Mouse (Mus musculus): ENCODE measurements around the gene Zfp446. TPM values are rescaled to one million over a fixed set of nuclear protein-coding genes. Genes with fewer than 3 reads are reported as not detected.

Zfp446 gene
- total and polyA plus RNA-seq, 3 experiments = 7.8 to 12.9 (median 12.8) TPM

- no peak overlapping the region for H3K27ac ChIP-seq (ENCODE audit: insufficient read depth, low read depth)
- H3K36me3 ChIP-seq (replicated peaks in 1 of 2; ENCODE audit: control insufficient read depth in 1 of 2, insufficient read depth in 1 of 2, low read length in 1 of 2) = peaks cover 71 to 86% of the 10 kb centered on the region in 2 experiments
- no peak overlapping the region for H3K4me3 ChIP-seq (replicated peaks in 1 of 3; ENCODE audit: low read depth in 2 of 3, low read length in 2 of 3, poor library complexity in 1 of 3)
- H3K27me3 ChIP-seq (replicated peaks) = no peaks in the 10 kb centered on the region
- no peaks in the 10 kb centered on the region for H3K9me3 ChIP-seq (replicated peaks; ENCODE audit: low read length)
- H3K4me1 ChIP-seq (ENCODE audit: control insufficient read depth in 1 of 2, insufficient read depth in 2 of 2) = peaks cover 13 to 66% of the 10 kb centered on the region in 2 experiments
- peaks cover 34% of the 10 kb centered on the region for H3K79me2 ChIP-seq (replicated peaks; ENCODE audit: control insufficient read depth, extremely low read depth, insufficient read depth, poor library complexity, severe bottlenecking)
- H3K9ac ChIP-seq (ENCODE audit: insufficient read depth, low read depth) = no peak overlapping the region
- in situ Hi-C loops (cut with MboI; ENCODE audit: low pct_ligation_motif_present, low pct_unique_long_range_greater_than_20kb, low sequenced_read_pairs) (no loop called here), dilution Hi-C loops (cut with MboI; ENCODE audit: extremely low pct_ligation_motif_present, extremely low pct_unique_long_range_greater_than_20kb, low sequenced_read_pairs) (no loop called here)
- no peak for DNase-seq (ENCODE audit: extremely low read depth)
- no peak overlapping the region for H3K4me2 ChIP-seq (ENCODE audit: insufficient read depth, low read depth, poor library complexity, severe bottlenecking)
- no peak for TF ChIP-seq USF1 (IDR thresholded peaks at IDR 0.05; ENCODE audit: low read depth, low read length)
- no peak for TF ChIP-seq MAFK (IDR thresholded peaks at IDR 0.05; ENCODE audit: insufficient replicate concordance, low read length)
- no peak for TF ChIP-seq ZMIZ1 (IDR thresholded peaks at IDR 0.05; ENCODE audit: low read depth, low read length)
- no peak for TF ChIP-seq CHD2 (IDR thresholded peaks at IDR 0.05; ENCODE audit: low read length)
- TF ChIP-seq JUN (IDR thresholded peaks at IDR 0.05; ENCODE audit: insufficient read depth, low read depth, low read length) = no peak
- no peak for TF ChIP-seq ZNF384 (IDR thresholded peaks at IDR 0.05; ENCODE audit: low read depth, low read length)
- no peak for TF ChIP-seq ZC3H11A (IDR thresholded peaks at IDR 0.05; ENCODE audit: low read depth, low read length)
- TF ChIP-seq NRF1 (IDR thresholded peaks at IDR 0.05; ENCODE audit: low read depth, low read length) = no peak
- TF ChIP-seq UBTF (IDR thresholded peaks at IDR 0.05; ENCODE audit: low read depth, low read length) = no peak
These were observed 51.3 kb downstream of the Zfp446 start for GRCm38 (mm10) chr7:13028986-13029385.

DNA sequence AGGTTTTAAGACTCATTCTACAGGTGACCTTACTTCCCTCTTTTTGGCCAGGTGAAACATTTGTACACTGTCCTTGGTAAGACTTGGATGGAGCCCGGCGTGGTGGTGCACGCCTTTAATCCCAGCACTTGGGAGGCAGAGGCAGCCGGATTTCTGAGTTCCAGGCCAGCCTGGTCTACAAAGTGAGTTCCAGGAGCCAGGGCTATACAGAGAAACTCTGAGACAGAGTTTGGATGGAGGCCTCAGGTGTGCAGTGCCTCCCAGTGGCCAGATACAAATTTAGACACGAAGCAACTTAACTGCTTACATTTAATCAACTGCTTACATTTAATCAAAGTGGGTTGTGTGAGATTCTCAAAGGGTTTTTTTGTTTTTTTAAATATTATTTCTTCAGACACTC, 53.4 kb downstream of the Zfp446 start:
- dilution Hi-C loops (cut with MboI; ENCODE audit: extremely low pct_ligation_motif_present, extremely low pct_unique_long_range_greater_than_20kb, low sequenced_read_pairs) (no loop called here), in situ Hi-C loops (cut with MboI; ENCODE audit: low pct_ligation_motif_present, low pct_unique_long_range_greater_than_20kb, low sequenced_read_pairs) (no loop called here)
- no peak overlapping the region for H3K9ac ChIP-seq (ENCODE audit: insufficient read depth, low read depth)
- DNase-seq (ENCODE audit: extremely low read depth) = no peak
- H3K4me2 ChIP-seq (ENCODE audit: insufficient read depth, low read depth, poor library complexity, severe bottlenecking) = no peak overlapping the region
- no peak overlapping the region for H3K4me3 ChIP-seq (replicated peaks in 1 of 3; ENCODE audit: low read depth in 2 of 3, low read length in 2 of 3, poor library complexity in 1 of 3)
- H3K36me3 ChIP-seq (replicated peaks in 1 of 2; ENCODE audit: control insufficient read depth in 1 of 2, insufficient read depth in 1 of 2, low read length in 1 of 2) = peaks cover 78 to 89% of the 10 kb centered on the region in 2 experiments
- no peaks in the 10 kb centered on the region for H3K27me3 ChIP-seq (replicated peaks)
- peaks cover 23% of the 10 kb centered on the region for H3K79me2 ChIP-seq (replicated peaks; ENCODE audit: control insufficient read depth, extremely low read depth, insufficient read depth, poor library complexity, severe bottlenecking)
- peak in 1 of 2 experiments; percentile 58; a peak in 2 of 4 replicates for TF ChIP-seq CTCF (conservative IDR thresholded peaks at IDR 0.05 in 1 of 2, IDR thresholded peaks at IDR 0.05 in 1 of 2; ENCODE audit: low read depth in 2 of 2, low read length in 2 of 2)
- peak; percentile 30 for TF ChIP-seq RAD21 (IDR thresholded peaks at IDR 0.05; ENCODE audit: low read depth, low read length)
- TF ChIP-seq SMC3 (IDR thresholded peaks at IDR 0.05; ENCODE audit: low read depth, low read length) = peak; percentile 17; the same call in 1 of the 2 replicates
- no peak for TF ChIP-seq GABPA (IDR thresholded peaks at IDR 0.05; ENCODE audit: insufficient replicate concordance, low read depth, low read length)
- H3K9me3 ChIP-seq (replicated peaks; ENCODE audit: low read length) = no peaks in the 10 kb centered on the region
- H3K27ac ChIP-seq (ENCODE audit: insufficient read depth, low read depth) = no peak overlapping the region
- peaks cover 22 to 73% of the 10 kb centered on the region in 2 experiments for H3K4me1 ChIP-seq (ENCODE audit: control insufficient read depth in 1 of 2, insufficient read depth in 2 of 2)

GRCm38 (mm10) chr7:13031983-13032382, 54.3 kb downstream of the Zfp446 start:
- Histone ChIP-seq H3K79me2 (replicated peaks; ENCODE audit: control insufficient read depth, extremely low read depth, insufficient read depth, poor library complexity, severe bottlenecking) (peaks cover 23% of the 10 kb centered on the region), H3K36me3 (replicated peaks in 1 of 2; ENCODE audit: control insufficient read depth in 1 of 2, insufficient read depth in 1 of 2, low read length in 1 of 2) (peaks cover 74 to 85% of the 10 kb centered on the region in 2 experiments), H3K4me3 (replicated peaks in 1 of 3; ENCODE audit: low read depth in 2 of 3, low read length in 2 of 3, poor library complexity in 1 of 3) (no peak overlapping the region), H3K9ac (ENCODE audit: insufficient read depth, low read depth) (no peak overlapping the region), H3K9me3 (replicated peaks; ENCODE audit: low read length) (no peaks in the 10 kb centered on the region), H3K27me3 (replicated peaks) (no peaks in the 10 kb centered on the region), H3K4me1 (ENCODE audit: control insufficient read depth in 1 of 2, insufficient read depth in 2 of 2) (peaks cover 20 to 71% of the 10 kb centered on the region in 2 experiments), H3K4me2 (ENCODE audit: insufficient read depth, low read depth, poor library complexity, severe bottlenecking) (no peak overlapping the region), H3K27ac (ENCODE audit: insufficient read depth, low read depth) (no peak overlapping the region)
- peak; percentile 45; the same call in 1 of the 2 replicates for TF ChIP-seq POLR2A (IDR thresholded peaks at IDR 0.05; ENCODE audit: low read depth, low read length)
- no peak for TF ChIP-seq MYC (IDR thresholded peaks at IDR 0.05; ENCODE audit: low read depth, low read length)
- dilution Hi-C loops (cut with MboI; ENCODE audit: extremely low pct_ligation_motif_present, extremely low pct_unique_long_range_greater_than_20kb, low sequenced_read_pairs) (no loop called here), in situ Hi-C loops (cut with MboI; ENCODE audit: low pct_ligation_motif_present, low pct_unique_long_range_greater_than_20kb, low sequenced_read_pairs) (no loop called here)
- DNase-seq (ENCODE audit: extremely low read depth) = no peak

Measured in CH12.LX (cell line).